Mouse (Mus musculus) lung, postnatal 0 days (tissue): Measurements from ENCODE around the gene Umad1.

ENCODE experiments used
- CTCF ChIP-seq: IDR thresholded peaks from 2 replicates; pipeline ENCODE4 v1.5.1; 2016; ENCODE audit warnings: antibody characterized with exemption, mild to moderate bottlenecking
- EP300 ChIP-seq: IDR thresholded peaks from 2 replicates; pipeline ENCODE4 v1.6.1; 2016; ENCODE audit warnings: antibody characterized with exemption, mild to moderate bottlenecking, control low read depth

- TF ChIP-seq CTCF = no peak
- TF ChIP-seq EP300 = no peak
These were observed 114.8 kb downstream of the Umad1 start for GRCm38 (mm10) chr6:8373851-8374250.
